Mouse (Mus musculus) testis, postnatal 10 days (tissue): ENCODE results near the gene Edn2.

Source experiments
- DNase-seq: peaks from one replicate; pipeline ENCODE4 v3.0.0; 2021; ENCODE audit warnings: low spot score

Gene Edn2

GRCm38 (mm10) chr4:120161166-120161949, at the start of gene Edn2:
Gene Edn2, plus strand, starts transcription at chr4:120161206.
- peak; percentile 88 for DNase-seq

GRCm38 (mm10) chr4:120115516-120115915, 45.5 kb upstream of the Edn2 start:
- no peak for DNase-seq

- no peak for DNase-seq
Measured at GRCm38 (mm10) chr4:120116312-120116711, 44.7 kb upstream of the Edn2 start.

- DNase-seq: peak; percentile 85
Measured at GRCm38 (mm10) chr4:120120276-120120675, 40.7 kb upstream of the Edn2 start.

- no peak for DNase-seq
Measured at GRCm38 (mm10) chr4:120124656-120125055, 36.4 kb upstream of the Edn2 start.

- no peak for DNase-seq
Measured at GRCm38 (mm10) chr4:120126047-120126446, 35.0 kb upstream of the Edn2 start.

GRCm38 (mm10) chr4:120127333-120127732, 33.7 kb upstream of the Edn2 start:
- no peak for DNase-seq

GRCm38 (mm10) chr4:120128033-120128432, 33.0 kb upstream of the Edn2 start:
- peak; percentile 62 for DNase-seq

- DNase-seq: peak; percentile 75
Measured at GRCm38 (mm10) chr4:120129233-120129885, 31.6 kb upstream of the Edn2 start.

GRCm38 (mm10) chr4:120130926-120131325, 30.1 kb upstream of the Edn2 start:
- no peak for DNase-seq

- DNase-seq: peak; percentile 93
Measured at GRCm38 (mm10) chr4:120131441-120132220, 29.4 kb upstream of the Edn2 start.

- no peak for DNase-seq
Measured at GRCm38 (mm10) chr4:120134223-120134622, 26.8 kb upstream of the Edn2 start.

GRCm38 (mm10) chr4:120141810-120142209, 19.2 kb upstream of the Edn2 start:
- DNase-seq: no peak

GRCm38 (mm10) chr4:120142905-120143304, 18.1 kb upstream of the Edn2 start:
- DNase-seq: no peak

GRCm38 (mm10) chr4:120144343-120144742, 16.7 kb upstream of the Edn2 start:
- no peak for DNase-seq

- DNase-seq: no peak
Measured at GRCm38 (mm10) chr4:120145931-120146330, 15.1 kb upstream of the Edn2 start.

- peak; percentile 87 for DNase-seq
Measured at GRCm38 (mm10) chr4:120148291-120149141, 12.5 kb upstream of the Edn2 start.

GRCm38 (mm10) chr4:120149142-120149524, 11.9 kb upstream of the Edn2 start:
- no peak for DNase-seq

GRCm38 (mm10) chr4:120150345-120150920, 10.6 kb upstream of the Edn2 start:
- no peak for DNase-seq

- no peak for DNase-seq
Measured at GRCm38 (mm10) chr4:120151906-120152305, 9.1 kb upstream of the Edn2 start.

- no peak for DNase-seq
Measured at GRCm38 (mm10) chr4:120152648-120153047, 8.4 kb upstream of the Edn2 start.
